Mouse (Mus musculus): Measurements from ENCODE around the gene Gtf3c1. TPM values are rescaled to one million over a fixed set of nuclear protein-coding genes. Genes with fewer than 3 reads are reported as not detected.

Gtf3c1 gene
- polyA plus RNA-seq, 1 experiment, result 40.9 TPM

DNA sequence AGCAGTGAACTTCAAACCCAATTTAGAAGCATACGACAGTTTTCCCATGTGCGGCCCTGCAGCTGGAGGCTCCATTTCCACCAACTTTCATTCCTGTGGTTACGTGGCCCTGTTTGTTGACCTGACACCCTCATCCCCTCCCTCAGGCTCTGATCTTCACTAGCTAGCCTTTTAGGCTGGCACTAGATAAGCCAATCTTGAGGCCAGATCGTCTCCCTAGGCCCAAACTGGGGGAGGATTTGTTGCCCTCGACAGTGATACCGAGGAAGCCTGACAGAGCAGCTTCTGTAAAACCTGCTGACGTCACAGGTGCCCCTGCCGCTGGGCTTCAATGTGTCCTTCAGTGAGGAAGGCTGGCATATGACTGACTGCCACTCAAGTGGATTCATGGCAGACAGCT lies 36.2 kb downstream of the Gtf3c1 start:
- 88% methylated on average over 8 of the region's 8 CpGs for WGBS
- peaks cover 90% of the 10 kb centered on the region for H3K36me3 ChIP-seq (ENCODE audit: control insufficient read depth, insufficient read depth, low read length)

DNA sequence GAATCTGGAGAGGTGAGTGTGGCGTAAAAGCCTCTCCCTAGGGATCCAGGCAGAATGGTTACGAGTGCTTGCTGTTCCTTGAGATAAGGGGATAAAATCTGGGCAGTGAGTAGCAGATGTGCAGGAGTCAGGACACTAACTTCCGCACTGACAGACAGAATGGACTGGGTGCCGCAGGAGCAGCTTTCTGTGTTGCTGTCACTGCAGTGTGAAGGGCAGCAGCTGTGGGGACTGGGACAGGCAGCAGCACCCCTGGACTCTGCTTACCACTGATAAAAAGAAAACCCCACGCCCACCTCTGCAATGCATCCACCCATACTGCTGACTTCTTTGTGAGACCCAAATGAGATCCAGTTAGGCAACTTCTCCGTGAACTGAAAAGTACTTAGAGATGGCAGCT lies 36.7 kb downstream of the Gtf3c1 start:
- Histone ChIP-seq H3K27ac (ENCODE audit: insufficient read depth, low read depth, low read length) (no peak overlapping the region), H3K27me3 (ENCODE audit: control insufficient read depth, insufficient read depth, low read length) (no peaks in the 10 kb centered on the region), H3K4me1 (ENCODE audit: control insufficient read depth, insufficient read depth, insufficient read length, low read length) (no peaks in the 10 kb centered on the region), H3K36me3 (ENCODE audit: control insufficient read depth, insufficient read depth, low read length) (peaks cover 89% of the 10 kb centered on the region), H3K4me3 (ENCODE audit: low read depth, low read length) (no peak overlapping the region)
- WGBS, result 96% methylated on average over 6 of the region's 6 CpGs
- TF ChIP-seq CTCF (IDR thresholded peaks at IDR 0.05; ENCODE audit: extremely low read depth, insufficient read length, insufficient replicate concordance, low read depth, low read length) (no peak), POLR2A (IDR thresholded peaks at IDR 0.05; ENCODE audit: low read depth, low read length) (no peak)

More for the DNA sequence above, 36.2 kb downstream of the Gtf3c1 start:
- H3K27me3 ChIP-seq (ENCODE audit: control insufficient read depth, insufficient read depth, low read length), result no peaks in the 10 kb centered on the region
- no peak overlapping the region for H3K4me3 ChIP-seq (ENCODE audit: low read depth, low read length)
- no peak overlapping the region for H3K27ac ChIP-seq (ENCODE audit: insufficient read depth, low read depth, low read length)
- TF ChIP-seq POLR2A (IDR thresholded peaks at IDR 0.05; ENCODE audit: low read depth, low read length) (no peak), CTCF (IDR thresholded peaks at IDR 0.05; ENCODE audit: extremely low read depth, insufficient read length, insufficient replicate concordance, low read depth, low read length) (no peak)
- H3K4me1 ChIP-seq (ENCODE audit: control insufficient read depth, insufficient read depth, insufficient read length, low read length), result no peaks in the 10 kb centered on the region

DNA sequence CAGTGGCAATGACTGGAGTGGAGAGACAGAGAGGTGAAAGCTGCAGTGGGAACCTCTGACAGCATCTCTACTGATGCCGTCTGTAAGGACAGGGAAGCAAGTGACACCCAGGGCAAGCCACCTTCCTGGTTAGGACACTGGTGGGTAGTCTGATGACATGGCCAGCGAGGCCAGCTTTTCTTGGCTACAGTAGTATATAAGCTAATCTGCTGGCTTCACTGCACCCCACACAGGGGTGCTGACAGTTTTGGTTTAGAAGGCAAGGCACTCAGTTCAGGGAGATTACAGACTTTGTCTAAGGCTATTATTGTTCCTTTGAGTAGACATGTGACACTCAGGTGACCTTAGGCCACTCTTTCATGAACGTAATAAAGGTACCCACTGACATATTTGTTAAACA lies 43.9 kb downstream of the Gtf3c1 start:
- H3K27me3 ChIP-seq (ENCODE audit: control insufficient read depth, insufficient read depth, low read length), result no peaks in the 10 kb centered on the region
- peaks cover 75% of the 10 kb centered on the region for H3K36me3 ChIP-seq (ENCODE audit: control insufficient read depth, insufficient read depth, low read length)
- 84% methylated on average over 3 of the region's 3 CpGs for WGBS
- no peak overlapping the region for H3K4me3 ChIP-seq (ENCODE audit: low read depth, low read length)
- no peak for TF ChIP-seq POLR2A (IDR thresholded peaks at IDR 0.05; ENCODE audit: low read depth, low read length)
- no peak for TF ChIP-seq CTCF (IDR thresholded peaks at IDR 0.05; ENCODE audit: extremely low read depth, insufficient read length, insufficient replicate concordance, low read depth, low read length)
- no peak overlapping the region for H3K27ac ChIP-seq (ENCODE audit: insufficient read depth, low read depth, low read length)
- H3K4me1 ChIP-seq (ENCODE audit: control insufficient read depth, insufficient read depth, insufficient read length, low read length), result no peaks in the 10 kb centered on the region

GRCm38 (mm10) chr7:125657511-125657910 lies 50.1 kb downstream of the Gtf3c1 start:
- Histone ChIP-seq H3K4me1 (ENCODE audit: control insufficient read depth, insufficient read depth, insufficient read length, low read length) (no peaks in the 10 kb centered on the region), H3K36me3 (ENCODE audit: control insufficient read depth, insufficient read depth, low read length) (peaks cover 83% of the 10 kb centered on the region), H3K4me3 (ENCODE audit: low read depth, low read length) (no peak overlapping the region), H3K27ac (ENCODE audit: insufficient read depth, low read depth, low read length) (no peak overlapping the region), H3K27me3 (ENCODE audit: control insufficient read depth, insufficient read depth, low read length) (no peaks in the 10 kb centered on the region)
- WGBS, result 86% methylated on average over 6 of the region's 6 CpGs
- TF ChIP-seq CTCF (IDR thresholded peaks at IDR 0.05; ENCODE audit: extremely low read depth, insufficient read length, insufficient replicate concordance, low read depth, low read length) (no peak), POLR2A (IDR thresholded peaks at IDR 0.05; ENCODE audit: low read depth, low read length) (no peak)

- Histone ChIP-seq H3K27me3 (ENCODE audit: control insufficient read depth, insufficient read depth, low read length) (no peaks in the 10 kb centered on the region), H3K36me3 (ENCODE audit: control insufficient read depth, insufficient read depth, low read length) (peaks cover 83% of the 10 kb centered on the region), H3K27ac (ENCODE audit: insufficient read depth, low read depth, low read length) (no peak overlapping the region), H3K4me1 (ENCODE audit: control insufficient read depth, insufficient read depth, insufficient read length, low read length) (no peaks in the 10 kb centered on the region), H3K4me3 (ENCODE audit: low read depth, low read length) (no peak overlapping the region)
- WGBS, result 77% methylated on average over 1 of the region's 1 CpGs
- TF ChIP-seq CTCF (IDR thresholded peaks at IDR 0.05; ENCODE audit: extremely low read depth, insufficient read length, insufficient replicate concordance, low read depth, low read length), result no peak
- TF ChIP-seq POLR2A (IDR thresholded peaks at IDR 0.05; ENCODE audit: low read depth, low read length), result no peak
Observed at GRCm38 (mm10) chr7:125649013-125649412, 58.6 kb downstream of the Gtf3c1 start.

DNA sequence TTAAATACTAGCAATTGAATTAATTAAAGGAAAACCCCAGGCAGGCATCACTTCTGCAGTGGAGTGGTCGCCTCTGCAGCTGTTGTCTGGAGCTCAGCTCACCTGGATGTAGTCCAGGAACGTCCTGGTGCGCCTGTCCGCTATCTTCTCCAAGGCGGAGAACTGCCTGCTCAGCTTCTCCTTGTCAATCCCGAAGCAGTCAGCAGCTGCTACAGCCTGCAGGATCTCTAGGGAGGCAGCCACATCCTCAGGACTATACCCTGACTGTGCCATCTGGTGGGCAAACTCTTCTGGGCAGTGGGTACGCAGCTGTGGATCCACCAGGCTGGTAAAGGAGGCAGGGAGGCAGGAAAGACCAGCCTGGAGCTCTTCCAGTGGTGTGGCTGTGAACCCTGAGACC lies 62.2 kb downstream of the Gtf3c1 start:
- H3K4me3 ChIP-seq (ENCODE audit: low read depth, low read length), result no peak overlapping the region
- TF ChIP-seq POLR2A (IDR thresholded peaks at IDR 0.05; ENCODE audit: low read depth, low read length), result no peak
- no peak for TF ChIP-seq CTCF (IDR thresholded peaks at IDR 0.05; ENCODE audit: extremely low read depth, insufficient read length, insufficient replicate concordance, low read depth, low read length)
- H3K27ac ChIP-seq (ENCODE audit: insufficient read depth, low read depth, low read length), result no peak overlapping the region
- WGBS, result 71% methylated on average over 7 of the region's 7 CpGs
- no peaks in the 10 kb centered on the region for H3K27me3 ChIP-seq (ENCODE audit: control insufficient read depth, insufficient read depth, low read length)
- no peaks in the 10 kb centered on the region for H3K4me1 ChIP-seq (ENCODE audit: control insufficient read depth, insufficient read depth, insufficient read length, low read length)
- peaks cover 94% of the 10 kb centered on the region for H3K36me3 ChIP-seq (ENCODE audit: control insufficient read depth, insufficient read depth, low read length)

GRCm38 (mm10) chr7:125643880-125644279 lies 63.7 kb downstream of the Gtf3c1 start:
- Histone ChIP-seq H3K4me1 (ENCODE audit: control insufficient read depth, insufficient read depth, insufficient read length, low read length) (no peaks in the 10 kb centered on the region), H3K27me3 (ENCODE audit: control insufficient read depth, insufficient read depth, low read length) (no peaks in the 10 kb centered on the region), H3K27ac (ENCODE audit: insufficient read depth, low read depth, low read length) (no peak overlapping the region), H3K36me3 (ENCODE audit: control insufficient read depth, insufficient read depth, low read length) (peaks cover 87% of the 10 kb centered on the region), H3K4me3 (ENCODE audit: low read depth, low read length) (no peak overlapping the region)
- WGBS, result 87% methylated on average over 6 of the region's 6 CpGs
- TF ChIP-seq POLR2A (IDR thresholded peaks at IDR 0.05; ENCODE audit: low read depth, low read length) (no peak), CTCF (IDR thresholded peaks at IDR 0.05; ENCODE audit: extremely low read depth, insufficient read length, insufficient replicate concordance, low read depth, low read length) (no peak)

Data from small intestine, adult 2 months (tissue).